Mouse (Mus musculus) liver, adult 2 months (tissue): ENCODE measurements around the gene Twnk. TPM values are rescaled to one million over a fixed set of nuclear protein-coding genes. Genes with fewer than 3 reads are reported as not detected.

Experiments used
- DNase-seq: peaks from one replicate; pipeline ENCODE4 v3.0.0-alpha.2; 2011; ENCODE audit warnings: low read depth, low spot score; ENCODE audit errors: extremely low read depth
- H3K27ac ChIP-seq: fragments of 200-500 bp; replicated peaks from 2 replicates; pipeline ENCODE4 v1.5.1; 2012; ENCODE audit warnings: low read depth, mild to moderate bottlenecking, control low read depth, inconsistent platforms, low read length; ENCODE audit not compliant: insufficient read depth
- H3K27me3 ChIP-seq: fragments of 200-500 bp; 2 replicates; pipeline ENCODE4 v1.6.1; 2012; ENCODE audit warnings: mild to moderate bottlenecking, moderate library complexity, low read length, inconsistent platforms; ENCODE audit not compliant: control insufficient read depth, insufficient read depth
- H3K36me3 ChIP-seq: fragments of 200-500 bp; 2 replicates; pipeline ENCODE4 v1.6.1; 2012; ENCODE audit warnings: low read length, inconsistent platforms; ENCODE audit not compliant: control insufficient read depth, insufficient read depth
- H3K4me1 ChIP-seq: fragments of 200-500 bp; 2 replicates; pipeline ENCODE4 v1.6.1; 2011; ENCODE audit warnings: low read length; ENCODE audit not compliant: control insufficient read depth, insufficient read depth
- H3K4me3 ChIP-seq: fragments of 200-500 bp; 2 replicates; pipeline ENCODE4 v1.5.1; 2011; ENCODE audit warnings: low read depth, mild to moderate bottlenecking, control low read depth, low read length, moderate library complexity; ENCODE audit not compliant: insufficient read depth
- H3K79me2 ChIP-seq: fragments of 200-500 bp; 2 replicates; pipeline ENCODE4 v1.6.1; 2012; ENCODE audit warnings: inconsistent platforms, mild to moderate bottlenecking, low read length, moderate library complexity; ENCODE audit not compliant: control insufficient read depth, insufficient read depth
- H3K9ac ChIP-seq: fragments of 200-500 bp; 2 replicates; pipeline ENCODE4 v1.6.1; 2012; ENCODE audit warnings: low read depth, mild to moderate bottlenecking, control low read depth, inconsistent platforms, low read length
- CTCF ChIP-seq: fragments of 200-500 bp; IDR thresholded peaks from 2 replicates; pipeline ENCODE4 v1.5.1; 2011; ENCODE audit warnings: low read depth, low read length, control low read depth
- POLR2A ChIP-seq: fragments of 200-500 bp; IDR thresholded peaks from 2 replicates; pipeline ENCODE4 v1.6.1; 2011; ENCODE audit warnings: low read length, control low read depth; ENCODE audit not compliant: insufficient read depth; ENCODE audit errors: extremely low read depth
- WGBS: fragments of 180-500 bp; shearing (Covaris S2); methylation state at CpG from one replicate; pipeline ENCODE4 v1.1.7; 2018; 5-methylcytosine and 5-hydroxymethylcytosine counted together
- polyA plus RNA-seq: library from polyadenylated mRNA; depleted of rRNA; stranded (reverse); fragments of >200 nt; gene quantifications from 2 replicates; pipeline ENCODE4 v1.2.3, GENCODE M21; 2012
- total RNA-seq: library from RNA; depleted of rRNA; stranded (reverse); fragments of >200 nt; gene quantifications from 2 replicates; pipeline ENCODE4 v1.2.3, GENCODE M21; 2014

Gene Twnk
- total and polyA plus RNA-seq, 2 experiments = 7.8 to 11.9 TPM

GRCm38 (mm10) chr19:45024775-45025174, 19.3 kb downstream of the Twnk start:
- no peak overlapping the region for H3K27ac ChIP-seq
- H3K9ac ChIP-seq = no peak overlapping the region
- H3K4me3 ChIP-seq = no peak overlapping the region
- H3K36me3 ChIP-seq = peaks cover 14% of the 10 kb centered on the region; the same call in 1 of the 2 replicates
- no peak for DNase-seq
- 94% methylated on average over 20 of the region's 20 CpGs for WGBS
- H3K79me2 ChIP-seq = 0 out of 2 replicates have a peak, but pooled peaks cover 11% of the 10 kb centered on the region
- no peaks in the 10 kb centered on the region for H3K4me1 ChIP-seq
- no peaks in the 10 kb centered on the region for H3K27me3 ChIP-seq
- TF ChIP-seq CTCF (no peak), POLR2A (no peak)

GRCm38 (mm10) chr19:45025937-45026568, 20.6 kb downstream of the Twnk start:
- no peaks in the 10 kb centered on the region for H3K27me3 ChIP-seq
- 0 out of 2 replicates have a peak, but pooled peaks cover 5% of the 10 kb centered on the region for H3K79me2 ChIP-seq
- DNase-seq = no peak
- 97% methylated on average over 37 of the region's 37 CpGs for WGBS
- H3K4me1 ChIP-seq = no peaks in the 10 kb centered on the region; the same call in 1 of the 2 replicates
- TF ChIP-seq CTCF (no peak), POLR2A (no peak)
- peaks cover 14% of the 10 kb centered on the region; the same call in 1 of the 2 replicates for H3K36me3 ChIP-seq
- no peak overlapping the region for H3K9ac ChIP-seq
- no peak overlapping the region for H3K27ac ChIP-seq
- no peak overlapping the region for H3K4me3 ChIP-seq

- WGBS = 69% methylated on average over 6 of the region's 6 CpGs
- H3K27ac ChIP-seq = no peak overlapping the region
- H3K36me3 ChIP-seq = peaks cover 14% of the 10 kb centered on the region; the same call in 1 of the 2 replicates
- no peaks in the 10 kb centered on the region for H3K79me2 ChIP-seq
- H3K27me3 ChIP-seq = no peaks in the 10 kb centered on the region
- H3K4me1 ChIP-seq = no peaks in the 10 kb centered on the region; the same call in 1 of the 2 replicates
- no peak overlapping the region for H3K9ac ChIP-seq
- no peak overlapping the region for H3K4me3 ChIP-seq
- TF ChIP-seq CTCF (no peak), POLR2A (no peak)
- DNase-seq = no peak
Observed at GRCm38 (mm10) chr19:45026958-45027670, 21.7 kb downstream of the Twnk start.

- no peak for DNase-seq
- Histone ChIP-seq H3K9ac (no peak overlapping the region), H3K79me2 (no peaks in the 10 kb centered on the region), H3K4me1 (no peaks in the 10 kb centered on the region; the same call in 1 of the 2 replicates), H3K27me3 (no peaks in the 10 kb centered on the region), H3K36me3 (peaks cover 10% of the 10 kb centered on the region; the same call in 1 of the 2 replicates), H3K4me3 (no peak overlapping the region), H3K27ac (no peak overlapping the region)
- 93% methylated on average over 6 of the region's 6 CpGs for WGBS
- no peak for TF ChIP-seq CTCF
- no peak for TF ChIP-seq POLR2A
Observed at GRCm38 (mm10) chr19:45027848-45028247, 22.4 kb downstream of the Twnk start.

- Histone ChIP-seq H3K9ac (no peak overlapping the region), H3K4me1 (no peaks in the 10 kb centered on the region; the same call in 1 of the 2 replicates), H3K4me3 (no peak overlapping the region), H3K79me2 (no peaks in the 10 kb centered on the region), H3K36me3 (peaks cover 10% of the 10 kb centered on the region; the same call in 1 of the 2 replicates), H3K27ac (no peak overlapping the region), H3K27me3 (no peaks in the 10 kb centered on the region)
- TF ChIP-seq CTCF = no peak
- no peak for TF ChIP-seq POLR2A
- WGBS = 76% methylated on average over 19 of the region's 19 CpGs
- no peak for DNase-seq
Observed at GRCm38 (mm10) chr19:45028746-45029145, 23.3 kb downstream of the Twnk start.

- peaks cover 10% of the 10 kb centered on the region; the same call in 1 of the 2 replicates for H3K36me3 ChIP-seq
- TF ChIP-seq CTCF (no peak), POLR2A (no peak)
- WGBS = 51% methylated on average over 9 of the region's 9 CpGs
- no peak overlapping the region for H3K9ac ChIP-seq
- H3K27ac ChIP-seq = no peak overlapping the region
- no peaks in the 10 kb centered on the region; the same call in 1 of the 2 replicates for H3K4me1 ChIP-seq
- H3K79me2 ChIP-seq = no peaks in the 10 kb centered on the region
- no peak for DNase-seq
- H3K4me3 ChIP-seq = no peak overlapping the region
- H3K27me3 ChIP-seq = no peaks in the 10 kb centered on the region
Observed at GRCm38 (mm10) chr19:45029571-45029970, 24.1 kb downstream of the Twnk start.
